Mouse (Mus musculus): Measurements from ENCODE around the gene Xylt2. TPM values are rescaled to one million over a fixed set of nuclear protein-coding genes. Genes with fewer than 3 reads are reported as not detected.

Xylt2 gene
- polyA plus RNA-seq, 1 experiment from 2014 or later: 9.0 TPM

GRCm38 (mm10) chr11:94631969-94632368, 45.3 kb downstream of the Xylt2 start:
- H3K27me3 ChIP-seq (ENCODE audit: control insufficient read depth, insufficient read depth, low read length): no peaks in the 10 kb centered on the region
- H3K4me2 ChIP-seq: no peak overlapping the region
- no peak overlapping the region for H3K27ac ChIP-seq (ENCODE audit: low read depth, low read length)
- 91% methylated on average over 5 of the region's 5 CpGs for WGBS (ENCODE audit: insufficient replicate concordance)
- H3K4me3 ChIP-seq (ENCODE audit: low read depth, low read length): no peak overlapping the region
- H3K36me3 ChIP-seq (ENCODE audit: control insufficient read depth, insufficient read depth, low read length): peaks cover 39% of the 10 kb centered on the region
- H3K9me3 ChIP-seq (replicated peaks; ENCODE audit: control insufficient read depth, low read length): no peaks in the 10 kb centered on the region
- ATAC-seq (replicated peaks; ENCODE audit: insufficient number of reproducible peaks, low FRiP score, low TSS enrichment): no peak
- H3K9ac ChIP-seq (ENCODE audit: low read depth, low read length): no peak overlapping the region
- H3K4me1 ChIP-seq (ENCODE audit: control insufficient read depth, insufficient read depth, low read length): no peaks in the 10 kb centered on the region

GRCm38 (mm10) chr11:94630199-94631011, 46.9 kb downstream of the Xylt2 start:
- ATAC-seq (replicated peaks; ENCODE audit: insufficient number of reproducible peaks, low FRiP score, low TSS enrichment): 0 out of 2 replicates have a peak, but pooled peaks have one; percentile 4
- peak overlapping the region; percentile 70 for H3K4me2 ChIP-seq
- peak overlapping the region; percentile 82 for H3K4me3 ChIP-seq (ENCODE audit: low read depth, low read length)
- peaks cover 24% of the 10 kb centered on the region for H3K36me3 ChIP-seq (ENCODE audit: control insufficient read depth, insufficient read depth, low read length)
- H3K27me3 ChIP-seq (ENCODE audit: control insufficient read depth, insufficient read depth, low read length): no peaks in the 10 kb centered on the region
- H3K9me3 ChIP-seq (replicated peaks; ENCODE audit: control insufficient read depth, low read length): no peaks in the 10 kb centered on the region
- WGBS (ENCODE audit: insufficient replicate concordance): 12% methylated on average over 26 of the region's 26 CpGs
- peak overlapping the region; percentile 79 for H3K27ac ChIP-seq (ENCODE audit: low read depth, low read length)
- H3K9ac ChIP-seq (ENCODE audit: low read depth, low read length): peak overlapping the region; percentile 93
- H3K4me1 ChIP-seq (ENCODE audit: control insufficient read depth, insufficient read depth, low read length): no peaks in the 10 kb centered on the region

GRCm38 (mm10) chr11:94629884-94630198, 47.5 kb downstream of the Xylt2 start:
- H3K36me3 ChIP-seq (ENCODE audit: control insufficient read depth, insufficient read depth, low read length): peaks cover 19% of the 10 kb centered on the region
- ATAC-seq (replicated peaks; ENCODE audit: insufficient number of reproducible peaks, low FRiP score, low TSS enrichment): peak; percentile 46; the same call in 1 of the 2 replicates
- no peaks in the 10 kb centered on the region for H3K27me3 ChIP-seq (ENCODE audit: control insufficient read depth, insufficient read depth, low read length)
- peak overlapping the region; percentile 93 for H3K9ac ChIP-seq (ENCODE audit: low read depth, low read length)
- under 1% methylated on average over 28 of the region's 28 CpGs for WGBS (ENCODE audit: insufficient replicate concordance)
- H3K9me3 ChIP-seq (replicated peaks; ENCODE audit: control insufficient read depth, low read length): no peaks in the 10 kb centered on the region
- H3K27ac ChIP-seq (ENCODE audit: low read depth, low read length): peak overlapping the region; percentile 79
- peak overlapping the region; percentile 70 for H3K4me2 ChIP-seq
- peak overlapping the region; percentile 82 for H3K4me3 ChIP-seq (ENCODE audit: low read depth, low read length)
- H3K4me1 ChIP-seq (ENCODE audit: control insufficient read depth, insufficient read depth, low read length): no peaks in the 10 kb centered on the region

- WGBS (ENCODE audit: insufficient replicate concordance): 3% methylated on average over 40 of the region's 41 CpGs
- H3K36me3 ChIP-seq (ENCODE audit: control insufficient read depth, insufficient read depth, low read length): peaks cover 14% of the 10 kb centered on the region
- H3K27ac ChIP-seq (ENCODE audit: low read depth, low read length): peak within 1 kb of the TSS; percentile 79
- H3K4me2 ChIP-seq: peak within 1 kb of the TSS; percentile 70
- H3K9me3 ChIP-seq (replicated peaks; ENCODE audit: control insufficient read depth, low read length): no peaks in the 10 kb centered on the region
- peak within 1 kb of the TSS; percentile 93 for H3K9ac ChIP-seq (ENCODE audit: low read depth, low read length)
- H3K27me3 ChIP-seq (ENCODE audit: control insufficient read depth, insufficient read depth, low read length): no peaks in the 10 kb centered on the region
- ATAC-seq (replicated peaks; ENCODE audit: insufficient number of reproducible peaks, low FRiP score, low TSS enrichment): peak; percentile 94
- peak within 1 kb of the TSS; percentile 82 for H3K4me3 ChIP-seq (ENCODE audit: low read depth, low read length)
- no peaks in the 10 kb centered on the region for H3K4me1 ChIP-seq (ENCODE audit: control insufficient read depth, insufficient read depth, low read length)
These were observed 48.0 kb downstream of the Xylt2 start, which contains the start of gene Lrrc59 for GRCm38 (mm10) chr11:94629199-94629883. Gene Lrrc59 (plus strand): TSS chr11:94629767.

DNA sequence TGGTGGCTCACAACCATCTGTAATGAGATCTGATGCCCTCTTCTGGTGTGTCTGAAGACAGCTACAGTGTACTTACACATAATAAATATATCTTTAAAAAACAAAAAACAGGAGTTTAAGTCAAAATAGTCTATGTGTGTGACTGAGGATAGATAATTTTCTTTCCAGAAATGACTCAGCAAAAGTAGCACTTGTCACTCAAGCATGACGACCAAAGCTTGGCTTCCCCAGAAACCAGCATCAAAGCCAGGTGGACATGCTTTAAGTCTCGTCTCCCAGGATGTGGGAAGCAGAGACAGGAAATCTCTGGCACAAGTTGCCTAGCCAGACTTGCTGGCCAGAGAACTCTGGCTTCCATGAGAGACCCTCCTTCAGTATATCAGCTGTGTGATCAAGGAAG, 55.2 kb downstream of the Xylt2 start:
- H3K9ac ChIP-seq (ENCODE audit: low read depth, low read length): no peak overlapping the region
- no peak overlapping the region for H3K4me3 ChIP-seq (ENCODE audit: low read depth, low read length)
- no peak overlapping the region for H3K27ac ChIP-seq (ENCODE audit: low read depth, low read length)
- no peaks in the 10 kb centered on the region for H3K9me3 ChIP-seq (replicated peaks; ENCODE audit: control insufficient read depth, low read length)
- H3K4me2 ChIP-seq: no peak overlapping the region
- H3K4me1 ChIP-seq (ENCODE audit: control insufficient read depth, insufficient read depth, low read length): no peaks in the 10 kb centered on the region
- H3K36me3 ChIP-seq (ENCODE audit: control insufficient read depth, insufficient read depth, low read length): no peaks in the 10 kb centered on the region
- H3K27me3 ChIP-seq (ENCODE audit: control insufficient read depth, insufficient read depth, low read length): no peaks in the 10 kb centered on the region
- 65% methylated on average over 2 of the region's 2 CpGs for WGBS (ENCODE audit: insufficient replicate concordance)
- ATAC-seq (replicated peaks; ENCODE audit: insufficient number of reproducible peaks, low FRiP score, low TSS enrichment): no peak

- no peak for ATAC-seq (replicated peaks; ENCODE audit: insufficient number of reproducible peaks, low FRiP score, low TSS enrichment)
- Histone ChIP-seq H3K4me3 (ENCODE audit: low read depth, low read length) (no peak overlapping the region), H3K36me3 (ENCODE audit: control insufficient read depth, insufficient read depth, low read length) (no peaks in the 10 kb centered on the region)
These were observed 55.9 kb downstream of the Xylt2 start for GRCm38 (mm10) chr11:94621458-94621852.

GRCm38 (mm10) chr11:94620766-94621457, 56.4 kb downstream of the Xylt2 start:
- no peak for ATAC-seq (replicated peaks; ENCODE audit: insufficient number of reproducible peaks, low FRiP score, low TSS enrichment)
- Histone ChIP-seq H3K27ac (ENCODE audit: low read depth, low read length) (no peak overlapping the region), H3K27me3 (ENCODE audit: control insufficient read depth, insufficient read depth, low read length) (no peaks in the 10 kb centered on the region), H3K9ac (ENCODE audit: low read depth, low read length) (no peak overlapping the region), H3K9me3 (replicated peaks; ENCODE audit: control insufficient read depth, low read length) (no peaks in the 10 kb centered on the region), H3K4me1 (ENCODE audit: control insufficient read depth, insufficient read depth, low read length) (no peaks in the 10 kb centered on the region), H3K36me3 (ENCODE audit: control insufficient read depth, insufficient read depth, low read length) (no peaks in the 10 kb centered on the region), H3K4me2 (no peak overlapping the region), H3K4me3 (ENCODE audit: low read depth, low read length) (no peak overlapping the region)
- 63% methylated on average over 6 of the region's 6 CpGs for WGBS (ENCODE audit: insufficient replicate concordance)

More at GRCm38 (mm10) chr11:94621458-94621852, 55.9 kb downstream of the Xylt2 start:
- no peak overlapping the region for H3K4me2 ChIP-seq
- no peaks in the 10 kb centered on the region for H3K27me3 ChIP-seq (ENCODE audit: control insufficient read depth, insufficient read depth, low read length)
- H3K9me3 ChIP-seq (replicated peaks; ENCODE audit: control insufficient read depth, low read length): no peaks in the 10 kb centered on the region
- no peak overlapping the region for H3K27ac ChIP-seq (ENCODE audit: low read depth, low read length)
- no peaks in the 10 kb centered on the region for H3K4me1 ChIP-seq (ENCODE audit: control insufficient read depth, insufficient read depth, low read length)
- H3K9ac ChIP-seq (ENCODE audit: low read depth, low read length): no peak overlapping the region

DNA sequence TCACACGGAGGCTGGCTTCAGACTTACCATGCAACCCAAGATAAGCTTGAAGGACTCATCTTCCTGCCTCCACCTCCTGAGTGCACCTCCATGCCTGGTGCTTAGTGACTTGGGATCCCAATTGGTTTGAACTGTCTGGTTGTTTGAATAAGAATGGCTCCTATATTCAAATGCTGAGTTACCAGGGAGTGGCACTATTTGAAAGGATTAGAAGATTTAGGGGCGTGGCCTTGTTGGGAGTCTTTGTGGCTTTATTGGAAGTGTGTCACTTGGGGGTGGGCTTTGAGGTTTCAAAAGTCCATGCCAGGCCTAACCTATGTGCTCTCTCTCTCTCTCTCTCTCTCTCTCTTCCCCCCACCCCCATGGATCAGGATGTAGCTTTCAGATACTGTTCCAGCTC, 59.7 kb downstream of the Xylt2 start:
- WGBS (ENCODE audit: insufficient replicate concordance): 80% methylated on average over 2 of the region's 2 CpGs
- no peak for ATAC-seq (replicated peaks; ENCODE audit: insufficient number of reproducible peaks, low FRiP score, low TSS enrichment)
- H3K4me1 ChIP-seq (ENCODE audit: control insufficient read depth, insufficient read depth, low read length): no peaks in the 10 kb centered on the region

More for the DNA sequence above, 59.7 kb downstream of the Xylt2 start:
- H3K9ac ChIP-seq (ENCODE audit: low read depth, low read length): no peak overlapping the region
- no peak overlapping the region for H3K4me3 ChIP-seq (ENCODE audit: low read depth, low read length)
- H3K27me3 ChIP-seq (ENCODE audit: control insufficient read depth, insufficient read depth, low read length): no peaks in the 10 kb centered on the region
- H3K9me3 ChIP-seq (replicated peaks; ENCODE audit: control insufficient read depth, low read length): no peaks in the 10 kb centered on the region
- H3K27ac ChIP-seq (ENCODE audit: low read depth, low read length): no peak overlapping the region
- no peaks in the 10 kb centered on the region for H3K36me3 ChIP-seq (ENCODE audit: control insufficient read depth, insufficient read depth, low read length)
- H3K4me2 ChIP-seq: no peak overlapping the region

Measured in heart, embryonic 11.5 days (tissue).